Mouse (Mus musculus) neural tube, embryonic 11.5 days (tissue): Measurements from ENCODE around the gene Slc34a3. TPM values are rescaled to one million over a fixed set of nuclear protein-coding genes. Genes with fewer than 3 reads are reported as not detected.

Experiments
- ATAC-seq: fragments of 200-750 bp; cut with Nextera tagmentation; 2 replicates; pipeline ENCODE4 v1.8.0; 2017; ENCODE audit warnings: moderate number of reproducible peaks, mild to moderate bottlenecking, moderate TSS enrichment, moderate library complexity; ENCODE audit not compliant: insufficient read depth, low FRiP score, low TSS enrichment
- DNase-seq: peaks from one replicate; pipeline ENCODE4 v3.0.0-alpha.2; 2015; ENCODE audit warnings: low spot score
- H3K27ac ChIP-seq: fragments of 300-500 bp; sonication (generic); 2 replicates; pipeline ENCODE4 v1.5.1; 2014; ENCODE audit warnings: low read depth, mild to moderate bottlenecking, low read length
- H3K27me3 ChIP-seq: fragments of 300-500 bp; sonication (generic); 2 replicates; pipeline ENCODE4 v1.6.1; 2014; ENCODE audit warnings: mild to moderate bottlenecking, low read length, mixed read lengths; ENCODE audit not compliant: control insufficient read depth, insufficient read depth
- H3K36me3 ChIP-seq: fragments of 300-500 bp; sonication (generic); 2 replicates; pipeline ENCODE4 v1.6.1; 2014; ENCODE audit warnings: mild to moderate bottlenecking, low read length, moderate library complexity, mixed read lengths; ENCODE audit not compliant: control insufficient read depth, insufficient read depth
- H3K4me1 ChIP-seq: fragments of 300-500 bp; sonication (generic); 2 replicates; pipeline ENCODE4 v1.6.1; 2014; ENCODE audit warnings: low read length, mixed read lengths; ENCODE audit not compliant: control insufficient read depth, insufficient read depth
- H3K4me2 ChIP-seq: fragments of 300-500 bp; sonication (generic); 2 replicates; pipeline ENCODE4 v1.6.1; 2014; ENCODE audit warnings: low read depth, mild to moderate bottlenecking, moderate library complexity
- H3K4me3 ChIP-seq: fragments of 300-500 bp; sonication (generic); 2 replicates; pipeline ENCODE4 v1.5.1; 2014; ENCODE audit warnings: low read depth, low read length
- H3K9ac ChIP-seq: fragments of 300-500 bp; sonication (generic); 2 replicates; pipeline ENCODE4 v1.6.1; 2014; ENCODE audit warnings: mild to moderate bottlenecking, low read length
- H3K9me3 ChIP-seq: fragments of 300-500 bp; sonication (generic); 2 replicates; pipeline ENCODE4 v1.6.1; 2016; ENCODE audit warnings: low read length; ENCODE audit not compliant: control insufficient read depth
- WGBS: fragments of 180-500 bp; shearing (Covaris S2); extraction: QIAGEN DNeasy Blood & Tissue Kit; methylation state at CpG from one replicate; pipeline ENCODE4 v1.1.7; 2014; 5-methylcytosine and 5-hydroxymethylcytosine counted together
- polyA plus RNA-seq: library from polyadenylated mRNA; unstranded; fragments of >200 nt; fragmentation: Nextera tagmentation; extraction: Ambion mirVana; gene quantifications from 2 replicates; pipeline ENCODE4 v1.2.1, GENCODE M21; 2014

Gene Slc34a3
- polyA plus RNA-seq, 1 experiment from 2014 or later: not detected

DNA sequence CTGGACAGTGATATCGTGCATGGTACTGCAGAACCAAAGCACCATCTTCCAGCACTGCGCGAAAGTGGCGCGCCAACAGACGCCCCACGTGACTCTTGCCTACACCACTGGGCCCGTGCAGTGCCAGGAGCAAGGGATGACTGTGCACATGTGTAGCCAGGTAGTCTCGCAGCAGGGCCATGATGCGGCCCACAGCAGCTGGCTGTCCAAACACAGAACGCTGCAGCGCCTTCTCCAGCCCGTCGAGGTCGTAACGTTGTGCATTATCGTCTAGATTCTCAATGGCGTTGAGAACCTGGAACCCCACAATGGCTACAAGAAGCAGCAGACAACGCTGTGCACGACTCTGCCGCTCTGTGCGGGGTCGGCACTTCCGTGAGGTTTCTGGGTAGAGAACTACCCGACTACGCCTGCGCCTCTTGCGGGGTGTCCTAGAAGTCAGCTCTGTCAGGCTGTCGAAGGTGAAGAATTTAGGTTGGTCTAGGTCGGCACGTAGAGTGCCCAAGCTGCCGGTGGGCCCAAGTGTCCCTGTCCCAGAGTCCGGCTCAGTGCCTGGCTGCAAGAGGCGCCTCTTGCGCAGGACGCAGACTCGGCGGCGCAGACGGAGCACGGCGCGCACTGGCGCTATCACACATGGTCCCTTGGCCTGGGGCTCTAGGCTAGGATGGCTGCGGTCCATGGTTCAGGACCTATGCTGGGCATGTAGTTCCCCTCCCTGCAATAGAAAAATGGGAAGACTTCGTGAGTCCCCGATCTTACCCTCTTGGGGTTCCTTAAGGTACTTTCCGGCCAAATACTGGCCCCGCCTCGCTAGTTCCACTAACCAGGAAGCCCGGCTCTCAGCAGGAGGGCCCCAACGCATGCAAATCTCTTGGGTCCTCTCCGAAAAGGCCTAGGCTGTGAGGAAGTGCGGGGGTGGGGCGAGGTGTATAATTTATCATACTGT is 38.7 kb downstream of the Slc34a3 start:
- Histone ChIP-seq H3K27me3 (peaks cover 19% of the 10 kb centered on the region), H3K9ac (no peak overlapping the region), H3K9me3 (no peaks in the 10 kb centered on the region), H3K36me3 (peaks cover 2% of the 10 kb centered on the region; the same call in 1 of the 2 replicates), H3K4me2 (peak overlapping the region; percentile 8; the same call in 1 of the 2 replicates), H3K4me1 (no peaks in the 10 kb centered on the region), H3K4me3 (no peak overlapping the region), H3K27ac (no peak overlapping the region)
- ATAC-seq (no peak), DNase-seq (no peak)
- 20% methylated on average over 55 of the region's 55 CpGs for WGBS

DNA sequence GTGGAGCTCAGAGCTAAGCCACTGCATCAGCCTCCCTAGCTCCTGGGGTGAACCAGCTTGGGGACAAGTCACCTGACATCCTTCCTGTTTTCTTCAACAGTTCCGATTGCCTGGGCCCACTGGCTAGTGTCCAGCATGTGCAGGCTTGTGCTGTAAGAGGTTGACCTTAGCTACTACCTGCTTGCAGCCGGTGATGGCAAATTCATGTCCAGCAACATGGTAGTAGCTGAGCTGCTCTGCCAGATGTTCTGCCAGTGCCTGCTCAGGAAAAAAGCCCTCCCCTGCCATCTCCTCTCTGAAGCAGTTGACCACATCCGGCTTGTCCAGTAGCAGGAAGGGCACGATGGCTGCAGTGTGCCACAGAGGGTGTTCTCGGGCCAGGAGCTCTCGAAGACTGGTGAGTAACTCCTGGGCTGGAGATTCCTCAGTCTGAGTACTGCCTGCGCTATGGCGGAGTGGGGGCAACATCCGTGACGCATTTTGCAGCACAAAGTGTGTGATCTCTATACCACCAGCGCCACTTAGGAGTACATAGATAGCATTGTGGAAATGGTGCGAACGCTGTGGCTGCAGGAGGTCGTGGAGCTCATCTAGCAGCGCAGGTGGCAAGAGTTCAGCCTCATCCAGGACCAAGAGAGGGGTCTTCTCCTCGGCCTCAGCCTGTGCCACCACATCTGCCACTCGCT is 39.5 kb downstream of the Slc34a3 start:
- Histone ChIP-seq H3K36me3 (no peaks in the 10 kb centered on the region), H3K27me3 (peaks cover 19% of the 10 kb centered on the region), H3K4me3 (no peak overlapping the region), H3K27ac (no peak overlapping the region), H3K9ac (no peak overlapping the region), H3K9me3 (no peaks in the 10 kb centered on the region), H3K4me2 (no peak overlapping the region), H3K4me1 (no peaks in the 10 kb centered on the region)
- WGBS: 85% methylated on average over 17 of the region's 17 CpGs
- DNase-seq (no peak), ATAC-seq (no peak)

DNA sequence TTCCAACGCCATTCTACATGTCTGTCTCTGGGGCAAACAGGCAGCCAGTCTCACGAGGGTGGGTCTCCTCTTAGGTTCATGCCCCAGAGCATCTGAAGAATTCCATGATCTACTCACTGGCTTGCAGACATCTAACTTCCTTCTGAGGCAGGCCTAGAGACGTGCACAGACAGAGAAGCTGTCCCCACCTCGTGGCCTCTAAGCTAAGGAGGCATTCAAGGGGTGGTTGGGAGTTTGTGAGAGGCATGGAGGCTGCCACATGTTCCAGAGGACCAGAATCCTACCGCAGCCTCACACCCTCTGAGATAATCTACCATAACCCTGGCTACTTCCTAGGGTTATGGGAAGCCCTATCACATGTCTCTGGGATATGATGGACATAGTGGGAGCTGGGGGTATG is 40.2 kb downstream of the Slc34a3 start:
- Histone ChIP-seq H3K4me1 (no peaks in the 10 kb centered on the region), H3K36me3 (no peaks in the 10 kb centered on the region), H3K27me3 (peaks cover 19% of the 10 kb centered on the region), H3K9ac (no peak overlapping the region), H3K4me3 (no peak overlapping the region), H3K9me3 (no peaks in the 10 kb centered on the region), H3K27ac (no peak overlapping the region), H3K4me2 (no peak overlapping the region)
- ATAC-seq (no peak), DNase-seq (no peak)
- whole genome bisulfite sequencing: 80% methylated on average over 5 of the region's 5 CpGs

- peak; percentile 57 for ATAC-seq
- H3K9ac ChIP-seq: no peak overlapping the region
- no peak overlapping the region for H3K4me2 ChIP-seq
- H3K4me1 ChIP-seq: no peaks in the 10 kb centered on the region
- peaks cover 19% of the 10 kb centered on the region for H3K27me3 ChIP-seq
- H3K4me3 ChIP-seq: no peak overlapping the region
- H3K36me3 ChIP-seq: no peaks in the 10 kb centered on the region
- 5% methylated on average over 6 of the region's 6 CpGs for WGBS
- peak; percentile 84 for DNase-seq
- no peak overlapping the region for H3K27ac ChIP-seq
- no peaks in the 10 kb centered on the region for H3K9me3 ChIP-seq
These were observed 40.8 kb downstream of the Slc34a3 start for GRCm38 (mm10) chr2:25193330-25193770.

DNA sequence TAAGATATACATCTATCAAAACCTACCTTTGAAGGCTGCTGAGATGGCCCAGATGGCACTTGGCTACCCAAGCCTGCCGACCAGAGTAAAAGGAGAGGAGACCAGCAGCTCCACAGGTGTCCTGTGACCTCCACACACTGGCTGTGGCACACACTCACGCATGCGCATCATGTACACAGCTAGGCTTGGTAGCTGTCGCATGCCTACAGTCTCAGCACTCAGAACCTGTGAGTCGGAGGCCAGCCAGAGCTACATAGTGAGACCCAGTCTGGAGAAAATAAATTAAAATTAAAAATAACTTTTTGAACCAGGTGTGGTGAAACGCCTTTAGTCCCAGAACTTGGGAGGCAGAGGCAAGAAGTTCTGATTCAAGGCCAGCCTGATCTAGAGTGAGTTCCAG is 46.3 kb downstream of the Slc34a3 start:
- Histone ChIP-seq H3K9ac (no peak overlapping the region), H3K36me3 (no peaks in the 10 kb centered on the region), H3K4me3 (no peak overlapping the region), H3K4me2 (no peak overlapping the region), H3K27me3 (no peaks in the 10 kb centered on the region), H3K9me3 (no peaks in the 10 kb centered on the region), H3K27ac (no peak overlapping the region), H3K4me1 (peaks cover 21% of the 10 kb centered on the region)
- no peak for ATAC-seq
- WGBS: 86% methylated on average over 6 of the region's 6 CpGs
- DNase-seq: no peak

DNA sequence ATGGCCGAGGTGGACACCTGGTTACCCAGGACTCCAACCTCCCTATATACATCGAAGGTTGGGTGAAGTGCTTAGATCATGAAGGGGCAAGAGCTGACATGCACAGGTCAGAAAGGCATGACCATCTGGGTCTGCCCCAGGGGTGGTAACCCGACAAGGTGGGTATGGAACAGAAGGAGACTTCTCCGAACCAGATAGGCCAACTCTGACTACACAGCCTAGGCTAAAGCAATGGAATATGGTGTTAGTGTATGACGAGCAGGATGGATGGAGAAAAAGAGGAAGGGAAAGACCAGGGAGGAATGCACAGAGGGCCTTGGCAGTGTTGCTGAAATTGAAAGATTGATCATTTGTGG is 47.6 kb downstream of the Slc34a3 start:
- Histone ChIP-seq H3K27me3 (no peaks in the 10 kb centered on the region), H3K4me2 (peak overlapping the region; percentile 83), H3K27ac (peak overlapping the region; percentile 96; the same call in 1 of the 2 replicates), H3K4me1 (peaks cover 23% of the 10 kb centered on the region), H3K36me3 (no peaks in the 10 kb centered on the region), H3K9me3 (no peaks in the 10 kb centered on the region), H3K4me3 (peak overlapping the region; percentile 42; the same call in 1 of the 2 replicates), H3K9ac (peak overlapping the region; percentile 80; the same call in 1 of the 2 replicates)
- whole genome bisulfite sequencing: 31% methylated on average over 5 of the region's 5 CpGs
- ATAC-seq: no peak
- no peak for DNase-seq

DNA sequence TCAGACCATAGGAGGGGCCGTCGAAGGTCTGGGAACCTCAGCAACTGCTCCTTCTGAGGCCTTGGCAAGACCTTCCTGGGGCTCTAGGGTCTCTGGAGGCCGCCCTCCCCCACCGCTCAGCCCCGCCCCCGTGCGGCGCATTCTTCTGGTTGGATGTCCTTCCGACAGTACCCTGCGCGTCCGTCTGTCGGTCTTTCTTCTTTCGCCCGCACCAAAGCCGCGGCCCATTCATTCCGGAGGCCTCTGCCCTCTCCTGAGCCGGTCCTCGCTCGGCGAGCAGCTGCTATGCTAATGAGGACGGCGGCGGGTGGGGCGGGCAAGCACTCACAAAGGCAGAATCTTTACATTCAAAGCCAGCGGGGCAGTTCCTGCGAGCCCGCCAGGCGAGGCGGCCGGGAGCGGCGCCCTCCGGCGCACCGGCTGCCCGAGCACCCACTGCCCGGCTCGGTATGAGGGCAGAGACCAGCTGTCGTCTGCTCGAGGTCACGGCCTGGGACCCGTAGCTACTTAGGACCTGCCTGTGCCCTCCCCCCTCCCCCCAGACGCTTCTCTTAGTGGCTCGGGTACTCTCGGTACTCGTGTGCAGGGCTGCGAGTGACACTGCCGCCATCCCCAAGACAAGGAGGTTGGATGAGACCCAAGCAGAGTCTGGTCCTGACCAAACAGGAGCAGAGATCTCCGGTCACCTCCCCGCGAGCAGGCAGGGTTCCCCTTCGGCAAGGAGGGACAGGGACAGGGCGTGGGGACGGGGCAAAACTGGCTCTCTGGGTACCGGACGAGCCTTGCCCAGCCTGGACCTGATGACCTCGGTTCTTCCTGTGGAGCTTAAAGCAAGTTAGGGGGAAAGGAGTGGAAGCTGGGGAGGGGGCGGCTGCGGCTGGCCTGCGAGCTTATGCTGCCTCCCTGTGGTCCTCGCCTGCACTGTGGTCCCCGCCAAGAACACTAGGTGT is 48.3 kb downstream of the Slc34a3 start:
- peaks cover 23% of the 10 kb centered on the region for H3K4me1 ChIP-seq
- ATAC-seq (peak; percentile 83), DNase-seq (peak; percentile 90)
- H3K9me3 ChIP-seq: no peaks in the 10 kb centered on the region
- H3K27me3 ChIP-seq: no peaks in the 10 kb centered on the region
- no peaks in the 10 kb centered on the region for H3K36me3 ChIP-seq
- peak overlapping the region; percentile 83 for H3K4me2 ChIP-seq
- under 1% methylated on average over 63 of the region's 64 CpGs for WGBS
- H3K4me3 ChIP-seq: peak overlapping the region; percentile 42
- H3K9ac ChIP-seq: peak overlapping the region; percentile 80
- peak overlapping the region; percentile 96 for H3K27ac ChIP-seq

DNA sequence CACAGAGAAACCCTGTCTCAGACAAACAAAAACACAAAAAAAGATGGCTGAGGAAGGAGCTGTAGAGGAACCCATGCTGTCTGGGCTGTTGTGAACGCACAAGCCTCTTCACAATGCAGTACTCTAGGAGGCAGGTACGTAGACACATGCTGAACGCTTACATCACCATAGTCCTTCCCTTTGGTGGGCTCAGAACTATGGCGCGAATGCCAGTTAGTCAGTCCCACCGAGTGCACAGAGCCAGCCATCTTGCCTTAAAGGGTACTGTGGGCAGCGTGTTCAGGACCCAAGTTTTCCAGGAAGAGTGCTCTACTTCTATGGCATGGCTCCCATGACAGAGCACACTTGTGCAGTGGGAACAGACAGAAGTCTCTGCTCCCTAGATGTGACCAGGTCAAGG is 49.7 kb downstream of the Slc34a3 start:
- Histone ChIP-seq H3K27me3 (peaks cover 1% of the 10 kb centered on the region; the same call in 1 of the 2 replicates), H3K4me1 (peaks cover 26% of the 10 kb centered on the region), H3K9me3 (no peaks in the 10 kb centered on the region), H3K9ac (no peak overlapping the region), H3K27ac (peak overlapping the region; percentile 96), H3K36me3 (no peaks in the 10 kb centered on the region), H3K4me3 (peak overlapping the region; percentile 80; the same call in 1 of the 2 replicates), H3K4me2 (peak overlapping the region; percentile 83)
- DNase-seq: no peak
- no peak for ATAC-seq
- WGBS: 91% methylated on average over 7 of the region's 7 CpGs
